Mouse (Mus musculus) lung, adult 2 months (tissue): ENCODE results near the gene Tank. TPM values are rescaled to one million over a fixed set of nuclear protein-coding genes. Genes with fewer than 3 reads are reported as not detected.
A peak's percentile ranks its signal among the peaks of the same experiment; 100 is the strongest.

Experiments used
- DNase-seq: peaks from one replicate; pipeline ENCODE4 v3.0.0; 2022
- H3K4me1 ChIP-seq: fragments of 200-500 bp; 2 replicates; pipeline ENCODE4 v1.6.1; 2011; ENCODE audit warnings: low read length; ENCODE audit not compliant: control insufficient read depth, insufficient read depth
- H3K4me3 ChIP-seq: fragments of 200-500 bp; replicated peaks from 2 replicates; pipeline ENCODE3; 2011; ENCODE audit warnings: low read depth, mild to moderate bottlenecking, control low read depth, low read length; ENCODE audit errors: extremely low read depth
- CTCF ChIP-seq: fragments of 200-500 bp; IDR thresholded peaks from 2 replicates; pipeline ENCODE4 v1.5.1; 2011; ENCODE audit warnings: mild to moderate bottlenecking, low read length, control low read depth; ENCODE audit not compliant: insufficient read depth
- POLR2A ChIP-seq: fragments of 200-500 bp; IDR thresholded peaks from 2 replicates; pipeline ENCODE4 v1.6.1; 2011; ENCODE audit warnings: low read depth, mild to moderate bottlenecking, control low read depth, low read length, borderline replicate concordance; ENCODE audit errors: extremely low read depth
- WGBS: fragments of 180-500 bp; shearing (Covaris S2); methylation state at CpG from one replicate; pipeline ENCODE4 v1.1.7; 2018; 5-methylcytosine and 5-hydroxymethylcytosine counted together
- polyA plus RNA-seq: library from polyadenylated mRNA; depleted of rRNA; stranded (reverse); fragments of >200 nt; gene quantifications from 2 replicates; pipeline ENCODE4 v1.2.3, GENCODE M21; 2012

The Tank gene
- polyA plus RNA-seq, 1 experiment = 7.1 TPM

DNA sequence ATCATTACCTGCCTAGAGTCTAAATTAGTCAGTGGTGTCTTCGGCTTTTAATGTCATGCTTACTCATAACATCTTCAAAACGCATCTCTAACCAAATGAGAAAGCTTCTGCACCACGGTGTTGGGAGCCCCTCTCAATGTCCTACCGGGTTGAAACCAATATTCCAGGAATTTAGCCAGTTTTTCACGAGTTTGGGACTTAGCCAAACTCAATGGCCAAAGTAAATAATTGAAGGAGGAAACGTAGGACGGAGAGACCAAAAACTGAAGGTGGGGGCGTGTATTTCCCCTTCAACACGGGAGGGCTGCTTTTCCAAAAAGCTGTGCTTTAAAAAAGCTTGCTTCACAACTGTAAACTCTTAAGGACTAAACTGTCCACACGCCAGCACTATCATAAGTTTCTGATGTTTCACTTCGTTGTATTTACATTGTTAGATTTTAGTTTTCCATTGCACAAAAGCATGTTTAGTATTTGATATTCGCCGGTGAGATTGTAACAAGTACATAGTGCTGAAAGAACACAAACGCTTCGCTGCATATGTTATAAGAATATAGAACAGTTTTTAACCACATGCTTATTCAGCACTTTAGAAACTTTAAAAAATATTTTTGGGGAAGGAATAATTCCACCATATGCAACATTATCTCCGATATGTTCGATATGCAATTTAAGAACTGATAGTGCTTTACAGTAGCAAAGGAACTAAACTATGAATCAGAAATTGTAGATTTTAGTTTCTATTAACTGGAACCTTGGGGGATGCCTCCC is 1.3 kb upstream of the Tank start:
- DNase-seq = no peak
- no peaks in the 10 kb centered on the region; the same call in 1 of the 2 replicates for H3K4me1 ChIP-seq
- WGBS = 51% methylated on average over 17 of the region's 17 CpGs
- H3K4me3 ChIP-seq = no peak overlapping the region
- TF ChIP-seq POLR2A (no peak), CTCF (no peak)

DNA sequence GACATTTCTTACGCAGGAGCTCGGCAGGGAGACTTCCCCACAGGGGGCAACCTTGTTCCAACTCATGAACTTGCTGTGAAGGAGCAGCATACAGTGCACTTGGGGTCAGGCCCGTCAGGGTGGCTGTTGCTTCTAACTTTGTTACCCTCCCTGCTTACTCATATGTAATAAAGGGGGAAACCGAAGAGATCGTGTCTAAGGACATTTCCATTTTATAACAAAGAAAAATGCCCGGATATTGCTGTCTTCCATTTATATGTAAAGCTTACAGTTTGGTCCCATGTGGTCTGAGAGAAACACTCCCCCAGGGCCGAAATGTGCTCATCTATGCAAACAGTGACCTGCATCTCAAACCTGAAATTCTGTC is 706 bp upstream of the Tank start:
- WGBS = 65% methylated on average over 7 of the region's 7 CpGs
- TF ChIP-seq CTCF (0 out of 2 replicates have a peak, but pooled peaks have one; percentile 7), POLR2A (no peak)
- Histone ChIP-seq H3K4me1 (no peaks in the 10 kb centered on the region; the same call in 1 of the 2 replicates), H3K4me3 (no peak overlapping the region)
- no peak for DNase-seq

DNA sequence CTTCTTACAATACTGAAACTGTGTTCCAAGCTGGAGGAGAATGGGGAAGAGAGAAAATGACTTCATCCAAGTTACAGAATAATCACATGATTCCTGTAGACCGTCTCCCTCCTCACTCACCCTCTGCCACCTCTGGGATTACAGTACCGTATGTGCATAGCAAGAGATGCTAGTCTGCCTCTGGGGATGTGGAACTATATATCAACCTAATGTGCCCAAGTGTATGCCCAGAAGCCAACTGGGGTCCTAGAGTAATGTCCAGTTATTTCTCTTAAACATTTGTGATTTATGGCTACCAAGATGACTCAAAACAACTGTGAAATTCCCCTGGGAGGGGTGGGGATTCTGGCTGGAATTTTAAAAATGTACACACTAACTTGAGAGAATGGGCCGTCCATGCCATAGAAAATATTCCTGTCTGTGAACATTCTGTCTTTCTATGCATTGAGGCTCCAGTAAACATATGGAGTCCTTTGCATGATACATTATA is 1.2 kb downstream of the Tank start:
- no peak for DNase-seq
- TF ChIP-seq CTCF (no peak), POLR2A (no peak)
- 60% methylated on average over 3 of the region's 3 CpGs for WGBS
- Histone ChIP-seq H3K4me1 (no peaks in the 10 kb centered on the region; the same call in 1 of the 2 replicates), H3K4me3 (no peak overlapping the region)

GRCm38 (mm10) chr2:61580091-61580490 is 1.7 kb downstream of the Tank start:
- no peak overlapping the region for H3K4me3 ChIP-seq
- DNase-seq = no peak
- TF ChIP-seq CTCF (no peak), POLR2A (no peak)
- no peaks in the 10 kb centered on the region; the same call in 1 of the 2 replicates for H3K4me1 ChIP-seq
- 81% methylated on average over 3 of the region's 3 CpGs for WGBS

DNA sequence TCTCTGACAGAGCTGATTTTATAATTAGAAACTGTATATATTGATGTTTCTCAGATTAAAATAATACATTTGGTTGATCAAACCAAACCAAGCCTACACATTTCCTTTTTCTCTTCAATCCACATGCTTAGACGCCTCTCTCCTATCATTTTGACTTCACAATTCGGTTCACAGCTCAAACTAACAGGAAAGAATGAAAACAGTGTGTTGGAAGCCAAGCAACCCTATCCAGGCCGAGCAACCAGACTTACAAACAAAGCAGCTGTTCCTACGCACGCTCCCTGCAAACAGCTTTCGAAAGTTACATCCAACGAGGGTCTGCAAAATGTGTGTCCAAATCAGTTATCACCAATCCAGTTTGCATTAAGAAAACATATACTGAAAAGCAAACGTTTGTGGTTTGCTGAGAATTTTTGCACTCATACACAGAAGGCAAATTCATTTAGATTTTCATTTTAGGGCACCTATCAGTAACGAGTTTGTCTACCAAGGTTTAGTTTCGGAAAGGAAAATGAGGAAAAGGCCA is 2.2 kb downstream of the Tank start:
- no peaks in the 10 kb centered on the region; the same call in 1 of the 2 replicates for H3K4me1 ChIP-seq
- H3K4me3 ChIP-seq = no peak overlapping the region
- WGBS = 63% methylated on average over 10 of the region's 10 CpGs
- TF ChIP-seq POLR2A (no peak), CTCF (no peak)
- DNase-seq = no peak

- Histone ChIP-seq H3K4me3 (no peak overlapping the region), H3K4me1 (no peaks in the 10 kb centered on the region)
- no peak for DNase-seq
- no peak for TF ChIP-seq POLR2A
- no peak for TF ChIP-seq CTCF
- WGBS = 78% methylated on average over 5 of the region's 5 CpGs
Measured at GRCm38 (mm10) chr2:61582578-61583315, 4.4 kb downstream of the Tank start.

- WGBS = 36% methylated on average over 1 of the region's 1 CpGs
- no peak overlapping the region for H3K4me3 ChIP-seq
- no peaks in the 10 kb centered on the region for H3K4me1 ChIP-seq
- no peak for DNase-seq
- TF ChIP-seq POLR2A (no peak), CTCF (no peak)
Measured at GRCm38 (mm10) chr2:61585447-61585846, 7.1 kb downstream of the Tank start.

GRCm38 (mm10) chr2:61586166-61586565 is 7.8 kb downstream of the Tank start:
- TF ChIP-seq POLR2A = no peak
- TF ChIP-seq CTCF = no peak
- no peak for DNase-seq
- H3K4me1 ChIP-seq = no peaks in the 10 kb centered on the region
- H3K4me3 ChIP-seq = no peak overlapping the region
- 98% methylated on average over 3 of the region's 3 CpGs for WGBS

DNA sequence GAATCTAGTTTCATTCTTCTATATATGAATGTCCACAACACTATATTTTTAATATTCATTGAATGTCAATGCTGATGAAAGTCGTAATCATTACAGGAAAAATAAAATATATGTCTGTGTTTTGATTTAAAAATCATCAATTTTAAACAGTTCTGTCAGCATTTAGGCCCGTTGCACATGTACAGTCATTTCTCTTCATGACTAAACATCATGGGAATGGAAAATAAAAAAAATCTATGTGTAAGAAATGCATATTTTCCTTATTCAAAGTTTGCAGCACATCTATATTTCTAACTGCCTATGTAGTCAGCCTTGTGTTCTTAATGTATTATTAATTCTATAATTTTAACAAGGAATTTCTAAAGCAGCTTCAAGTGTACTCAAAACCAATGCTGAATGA is 12.4 kb downstream of the Tank start:
- no peak for DNase-seq
- 92% methylated on average over 2 of the region's 2 CpGs for WGBS
- Histone ChIP-seq H3K4me1 (no peaks in the 10 kb centered on the region; the same call in 1 of the 2 replicates), H3K4me3 (no peak overlapping the region)
- no peak for TF ChIP-seq POLR2A
